Mouse (Mus musculus) heart, adult 8-10 months (tissue): ENCODE measurements around the gene Fastkd5. TPM values are rescaled to one million over a fixed set of nuclear protein-coding genes. Genes with fewer than 3 reads are reported as not detected.
"Not testable (repeated sequence)": the region's sequence is repeated elsewhere in the genome, so short reads cannot be mapped to it uniquely, and the experiment has no call there.

ENCODE experiments used
- DNase-seq: peaks from one replicate; pipeline ENCODE4 v3.0.0; 2022; ENCODE audit warnings: low spot score
- total RNA-seq, 4 experiments: library from RNA; stranded (reverse); gene quantifications; 2 replicates each; pipeline ENCODE4 v1.2.4; 2022

Gene Fastkd5
- total RNA-seq, 4 experiments from 2014 or later: 6.0 to 8.6 (median 8.1) TPM

DNA sequence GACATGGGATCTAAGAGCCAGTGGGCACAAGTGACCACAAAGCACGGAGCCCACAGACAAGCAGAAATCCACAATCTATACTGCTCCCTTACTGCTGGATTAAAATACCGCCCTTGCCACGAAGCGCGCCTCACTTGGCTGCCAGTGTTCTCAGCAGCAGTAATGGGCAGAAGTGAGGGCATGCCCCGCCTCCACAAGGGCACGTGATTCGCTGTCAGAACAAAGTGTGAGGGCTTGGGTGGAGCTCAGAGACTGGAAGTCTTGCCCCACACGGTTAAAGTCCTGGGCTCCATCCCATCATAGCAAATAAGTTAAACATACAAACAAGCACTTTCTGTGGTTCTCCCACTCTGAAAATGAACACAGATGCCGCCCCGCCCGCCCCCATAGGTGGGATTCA is 52.2 kb downstream of the Fastkd5 start:
- peak; percentile 26 for DNase-seq

- DNase-seq: no peak
Measured at GRCm38 (mm10) chr2:130577021-130577420, 52.8 kb downstream of the Fastkd5 start.

- not testable (repeated sequence) for DNase-seq
Measured at GRCm38 (mm10) chr2:130576564-130576963, 53.3 kb downstream of the Fastkd5 start.

DNA sequence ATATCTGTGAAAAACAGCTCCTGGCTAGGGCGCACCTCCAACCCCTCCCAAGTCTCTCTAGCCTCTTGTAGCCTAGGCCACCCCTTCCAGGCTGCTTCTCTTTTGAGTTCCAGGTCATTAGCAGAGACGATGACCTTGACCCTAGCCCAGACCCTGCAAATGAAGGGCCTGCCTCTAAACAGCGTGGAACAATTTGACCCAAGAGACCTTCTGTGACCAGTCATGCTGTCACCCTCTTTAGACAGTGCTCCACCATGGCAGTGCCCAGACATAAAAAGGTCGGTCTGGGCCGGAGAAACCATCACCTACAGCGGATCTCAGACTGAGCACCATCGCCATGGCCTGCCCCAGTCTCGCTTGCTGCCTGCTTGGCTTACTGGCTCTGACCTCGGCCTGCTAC is 54.0 kb downstream of the Fastkd5 start, which contains the start of gene Oxt:
TSS of gene Oxt (plus strand) at position 301 of the 400 bp plus-strand sequence.
- DNase-seq: no peak

DNA sequence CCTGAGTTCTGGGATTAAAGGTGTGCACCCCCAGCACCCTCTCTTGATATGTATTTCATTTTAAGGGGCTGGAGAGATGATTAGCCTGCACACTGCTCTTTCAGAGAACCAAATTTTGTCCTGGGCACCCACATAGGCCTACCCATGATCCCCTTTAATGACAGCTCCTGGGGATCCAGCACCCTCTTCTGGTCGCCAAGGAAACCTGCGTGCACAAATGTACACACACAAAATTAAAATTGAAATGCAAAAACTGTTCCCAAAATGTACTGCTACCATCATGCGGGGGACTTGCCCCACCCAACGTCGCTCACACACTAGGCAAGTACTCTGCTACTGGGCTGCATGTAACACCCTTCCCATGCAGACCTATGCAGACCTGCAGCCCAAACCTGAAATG is 54.9 kb downstream of the Fastkd5 start:
- no peak for DNase-seq

- no peak for DNase-seq
Measured at GRCm38 (mm10) chr2:130569926-130570325, 59.9 kb downstream of the Fastkd5 start.

DNA sequence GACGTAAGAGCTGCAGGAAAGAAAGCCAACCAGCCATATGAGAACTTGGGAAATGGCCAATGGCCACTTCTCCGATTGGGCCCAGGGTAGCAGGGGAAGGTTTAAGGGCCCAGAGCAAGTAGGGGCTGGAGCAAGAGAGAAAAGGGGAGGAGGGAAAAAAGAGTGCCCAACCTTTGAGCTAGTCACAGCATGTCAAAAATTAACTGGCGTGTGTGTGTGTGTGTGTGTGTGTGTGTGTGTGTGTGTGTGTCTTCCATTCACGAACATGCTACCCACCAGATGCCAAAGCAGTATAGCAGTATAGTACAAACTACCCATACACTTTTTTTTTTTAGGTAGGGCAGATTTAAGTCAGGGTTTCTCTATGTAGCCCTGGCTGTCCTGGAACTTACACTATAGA is 60.9 kb downstream of the Fastkd5 start:
- no peak for DNase-seq

DNA sequence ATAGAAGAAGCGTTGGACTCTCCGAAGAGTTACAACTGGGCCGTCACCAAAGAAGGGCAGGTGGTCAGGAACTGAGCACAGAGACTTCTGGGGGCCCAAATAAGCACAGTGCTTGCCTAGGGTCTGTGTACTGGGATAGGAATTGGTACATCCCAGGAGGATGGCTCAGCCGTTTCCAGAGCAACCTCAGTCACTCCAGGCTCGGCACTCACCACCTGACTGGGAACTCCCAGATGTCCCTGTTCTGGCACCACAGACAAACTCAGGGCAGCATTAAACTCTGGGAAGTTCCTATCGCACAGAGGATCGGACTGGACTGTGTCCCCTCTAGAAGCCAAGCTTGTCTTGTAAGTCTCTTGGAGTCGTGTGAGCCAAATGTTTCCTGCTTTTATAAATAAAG is 64.8 kb downstream of the Fastkd5 start:
- no peak for DNase-seq

- no peak for DNase-seq
Measured at GRCm38 (mm10) chr2:130564063-130564462, 65.8 kb downstream of the Fastkd5 start.

Other genes with a start within 250 kb of the Fastkd5 start
- gene Cpxm1, start 232.5 kb downstream of the Fastkd5 start, total RNA-seq: 1 to 10 TPM; 2.6 to 5.2 (median 3.8) TPM
- gene Gm28372, start 224.8 kb downstream of the Fastkd5 start, total RNA-seq: not detected
- gene 1700020A23Rik, start 224.8 kb downstream of the Fastkd5 start, total RNA-seq: not detected
- gene Tmem239, start 223.5 kb downstream of the Fastkd5 start, total RNA-seq: not detected
- 10 to 100 TPM; 21.6 to 28.9 (median 24.7) TPM for gene Vps16, start 205.7 kb downstream of the Fastkd5 start, total RNA-seq
- gene Pced1a, start 205.3 kb downstream of the Fastkd5 start, total RNA-seq: 1 to 10 TPM; 6.1 to 7.2 (median 6.5) TPM
- 10 to 100 TPM; 44.2 to 48.0 (median 46.4) TPM for gene Ptpra, start 179.7 kb downstream of the Fastkd5 start, total RNA-seq
- gene Mrps26, start 66.3 kb downstream of the Fastkd5 start, total RNA-seq: 10 to 100 TPM; 67.0 to 84.9 (median 72.2) TPM
- not detected for gene Oxt, start 53.9 kb downstream of the Fastkd5 start, total RNA-seq
- gene Avp, start 47.5 kb downstream of the Fastkd5 start, total RNA-seq: 10 to 100 TPM in 3 of 4 experiments, 1 to 10 TPM in 1; 9.3 to 20.9 (median 16.9) TPM
- gene Ubox5, start within 50 bp of the Fastkd5 start, total RNA-seq: 1 to 10 TPM; 5.0 to 5.7 (median 5.2) TPM
- gene Lzts3, start 12.8 kb upstream of the Fastkd5 start, total RNA-seq: 1 to 10 TPM; 5.0 to 7.0 (median 5.4) TPM
- gene Ddrgk1, start 34.6 kb upstream of the Fastkd5 start, total RNA-seq: 100 to 1,000 TPM in 3 of 4 experiments, 10 to 100 TPM in 1; 97.9 to 110 (median 105) TPM
- gene Itpa, start 37.6 kb upstream of the Fastkd5 start, total RNA-seq: 10 to 100 TPM; 15.9 to 18.9 (median 18.3) TPM
- gene Slc4a11, start 67.5 kb upstream of the Fastkd5 start, total RNA-seq: under 1 TPM in 3 of 4 experiments, not detected in 1; 0.17 to 0.28 (median 0.22) TPM